Mouse (Mus musculus) heart, postnatal 0 days (tissue): ENCODE measurements around the gene Rab36. TPM values are rescaled to one million over a fixed set of nuclear protein-coding genes. Genes with fewer than 3 reads are reported as not detected.

Experiments
- ATAC-seq: fragments of 200-750 bp; cut with Nextera tagmentation; 2 replicates; pipeline ENCODE4 v1.8.0; 2017; ENCODE audit warnings: low read depth, moderate number of reproducible peaks, moderate library complexity; ENCODE audit not compliant: insufficient read depth
- DNase-seq: peaks from one replicate; pipeline ENCODE4 v3.0.0-alpha.2; 2016; ENCODE audit warnings: low spot score
- H3K27ac ChIP-seq: fragments of 300-500 bp; sonication (generic); 2 replicates; pipeline ENCODE4 v1.5.1; 2014; ENCODE audit warnings: low read depth, mild to moderate bottlenecking
- H3K27me3 ChIP-seq: fragments of 300-500 bp; sonication (generic); 2 replicates; pipeline ENCODE4 v1.6.1; 2014; ENCODE audit warnings: low read length, mixed read lengths; ENCODE audit not compliant: control insufficient read depth, insufficient read depth
- H3K36me3 ChIP-seq: fragments of 300-500 bp; sonication (generic); replicated peaks from 2 replicates; pipeline ENCODE4 v1.6.1; 2014; ENCODE audit warnings: low read length, mixed read lengths; ENCODE audit not compliant: control insufficient read depth, insufficient read depth
- H3K4me1 ChIP-seq: fragments of 300-500 bp; sonication (generic); 2 replicates; pipeline ENCODE4 v1.6.1; 2014; ENCODE audit warnings: antibody characterized with exemption; ENCODE audit not compliant: control insufficient read depth, insufficient read depth
- H3K4me2 ChIP-seq: fragments of 300-500 bp; sonication (generic); 2 replicates; pipeline ENCODE4 v1.6.1; 2014; ENCODE audit warnings: low read depth, mild to moderate bottlenecking, low read length, moderate library complexity
- H3K4me3 ChIP-seq: fragments of 300-500 bp; sonication (generic); 2 replicates; pipeline ENCODE4 v1.5.1; 2014; ENCODE audit warnings: low read depth, low read length
- H3K9ac ChIP-seq: fragments of 300-500 bp; sonication (generic); replicated peaks from 2 replicates; pipeline ENCODE4 v1.6.1; 2014; ENCODE audit warnings: low read depth, low read length, mixed read lengths
- H3K9me3 ChIP-seq: fragments of 300-500 bp; sonication (generic); replicated peaks from 2 replicates; pipeline ENCODE4 v1.6.1; 2016; ENCODE audit warnings: low read length; ENCODE audit not compliant: control insufficient read depth
- CTCF ChIP-seq: IDR thresholded peaks from 2 replicates; pipeline ENCODE4 v1.5.1; 2016; ENCODE audit warnings: antibody characterized with exemption, control low read depth, low read depth
- EP300 ChIP-seq: IDR thresholded peaks from 2 replicates; pipeline ENCODE4 v1.6.1; 2016; ENCODE audit warnings: antibody characterized with exemption, low read depth
- WGBS: fragments of 180-500 bp; shearing (Covaris S2); extraction: QIAGEN DNeasy Blood & Tissue Kit; methylation state at CpG from one replicate; pipeline ENCODE4 v1.1.7; 2014; 5-methylcytosine and 5-hydroxymethylcytosine counted together
- polyA plus RNA-seq: library from polyadenylated mRNA; unstranded; fragments of >200 nt; fragmentation: Nextera tagmentation; extraction: Ambion mirVana; gene quantifications from 2 replicates; pipeline ENCODE4 v1.2.1, GENCODE M21; 2015
- total RNA-seq: library from RNA; depleted of rRNA; stranded (reverse); fragments of >200 nt; gene quantifications from 2 replicates; pipeline ENCODE4 v1.2.3, GENCODE M21; 2014; ENCODE audit warnings: low replicate concordance

Gene Rab36
- total and polyA plus RNA-seq, 2 experiments from 2014 or later: 1.4 to 1.5 TPM

DNA sequence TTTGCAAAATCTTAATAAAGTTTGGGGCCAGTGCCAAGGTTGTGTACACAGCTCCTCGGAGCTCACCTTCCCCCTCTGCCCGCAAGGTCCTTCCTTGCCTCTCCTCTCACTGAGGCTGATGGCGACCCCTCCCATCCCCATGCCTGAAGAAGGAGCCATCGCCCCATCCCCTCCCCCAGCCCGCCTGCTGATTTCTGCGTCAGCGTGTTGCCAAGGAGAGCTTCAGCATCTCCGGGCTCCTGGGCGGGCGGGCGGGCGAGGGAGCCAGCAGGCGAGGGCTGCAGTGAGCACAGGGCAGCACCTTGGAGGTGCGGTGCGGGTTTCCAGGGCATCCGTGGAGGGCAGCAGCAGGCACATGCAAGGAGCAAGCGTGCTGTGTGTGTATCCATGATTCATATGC is 41.5 kb upstream of the Rab36 start:
- Histone ChIP-seq H3K9ac (no peak overlapping the region), H3K27me3 (peaks cover 27% of the 10 kb centered on the region), H3K9me3 (no peaks in the 10 kb centered on the region), H3K4me1 (no peaks in the 10 kb centered on the region), H3K27ac (no peak overlapping the region), H3K4me3 (peak overlapping the region; percentile 8; the same call in 1 of the 2 replicates), H3K4me2 (peak overlapping the region; percentile 35), H3K36me3 (no peaks in the 10 kb centered on the region)
- TF ChIP-seq EP300 (no peak), CTCF (no peak)
- WGBS: 3% methylated on average over 16 of the region's 17 CpGs
- ATAC-seq (no peak), DNase-seq (no peak)

GRCm38 (mm10) chr10:75001391-75001790 is 35.5 kb upstream of the Rab36 start:
- DNase-seq (no peak), ATAC-seq (no peak)
- Histone ChIP-seq H3K27ac (no peak overlapping the region), H3K4me1 (no peaks in the 10 kb centered on the region), H3K27me3 (0 out of 2 replicates have a peak, but pooled peaks cover 3% of the 10 kb centered on the region), H3K9me3 (no peaks in the 10 kb centered on the region), H3K9ac (no peak overlapping the region), H3K36me3 (no peaks in the 10 kb centered on the region), H3K4me2 (no peak overlapping the region), H3K4me3 (no peak overlapping the region)
- TF ChIP-seq EP300: no peak
- WGBS: 89% methylated on average over 8 of the region's 8 CpGs

DNA sequence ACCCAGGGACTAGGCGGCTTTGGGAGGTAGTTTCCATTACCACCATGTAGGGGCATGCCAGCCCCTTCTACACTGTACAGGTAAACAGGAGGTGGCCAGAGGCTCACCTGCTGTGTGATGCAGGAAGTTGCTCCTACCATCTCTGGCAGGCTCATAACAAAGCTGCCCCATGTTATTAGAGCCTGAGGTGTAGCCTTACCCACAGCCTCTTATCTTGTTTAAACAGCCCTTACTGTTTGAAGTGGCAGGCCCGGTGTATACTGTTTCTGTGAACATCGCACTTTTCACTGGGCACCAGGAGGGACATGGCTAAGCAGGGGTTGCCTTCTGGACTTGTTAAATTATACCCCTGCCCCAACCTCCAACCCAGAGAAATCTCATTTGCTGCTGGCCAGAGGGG is 32.8 kb upstream of the Rab36 start:
- H3K9me3 ChIP-seq: no peaks in the 10 kb centered on the region
- ATAC-seq: no peak
- WGBS: 48% methylated on average over 3 of the region's 3 CpGs
- 0 out of 2 replicates have a peak, but pooled peaks cover 11% of the 10 kb centered on the region for H3K27me3 ChIP-seq
- TF ChIP-seq CTCF (no peak), EP300 (no peak)
- DNase-seq: no peak
- no peak overlapping the region for H3K9ac ChIP-seq
- H3K27ac ChIP-seq: no peak overlapping the region
- H3K4me1 ChIP-seq: no peaks in the 10 kb centered on the region
- H3K4me2 ChIP-seq: no peak overlapping the region
- no peak overlapping the region for H3K4me3 ChIP-seq
- H3K36me3 ChIP-seq: no peaks in the 10 kb centered on the region

DNA sequence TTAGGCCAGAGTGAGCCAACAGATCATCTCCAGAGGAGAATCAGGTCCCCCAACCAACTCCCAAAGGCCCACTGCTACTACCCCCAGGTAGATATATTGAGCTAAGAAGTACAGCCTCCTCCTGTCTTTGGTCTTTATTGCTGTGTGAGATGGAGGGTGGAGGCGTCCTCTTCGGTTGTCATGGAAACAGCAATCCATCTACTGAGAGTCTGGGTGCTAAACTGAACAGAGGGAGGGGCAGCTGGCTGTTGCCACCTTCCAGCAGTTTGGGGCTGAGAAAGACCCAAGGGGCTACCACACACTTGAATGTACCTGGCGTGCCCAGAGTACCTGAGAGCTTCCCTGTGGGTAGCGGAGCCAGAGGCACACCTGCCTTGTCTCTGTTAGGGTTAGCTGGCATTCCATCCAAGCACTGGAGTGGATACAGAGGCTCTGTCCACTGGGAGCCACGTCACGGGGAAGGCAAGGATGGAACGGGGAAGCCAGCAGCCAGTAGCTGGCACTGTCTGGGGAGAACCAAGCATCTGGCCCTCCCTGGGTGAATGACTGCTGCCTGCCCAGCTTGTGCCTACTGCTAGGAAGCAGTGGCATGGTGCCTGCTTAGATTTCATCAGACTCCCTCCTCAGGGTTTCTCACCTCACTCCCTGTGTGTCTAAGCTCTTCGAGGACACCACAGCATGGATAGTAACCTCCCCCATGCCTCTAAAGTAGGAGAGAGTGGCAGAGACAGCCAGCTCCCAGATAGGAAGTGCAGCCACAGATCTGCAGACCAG is 29.8 kb upstream of the Rab36 start:
- Histone ChIP-seq H3K27me3 (peaks cover 20% of the 10 kb centered on the region; the same call in 1 of the 2 replicates), H3K4me3 (no peak overlapping the region), H3K9ac (no peak overlapping the region), H3K4me2 (no peak overlapping the region), H3K4me1 (no peaks in the 10 kb centered on the region), H3K9me3 (no peaks in the 10 kb centered on the region), H3K27ac (no peak overlapping the region), H3K36me3 (no peaks in the 10 kb centered on the region)
- WGBS: 56% methylated on average over 8 of the region's 8 CpGs
- TF ChIP-seq CTCF (no peak), EP300 (no peak)
- DNase-seq (no peak), ATAC-seq (no peak)

- ATAC-seq: no peak
These were observed 26.2 kb upstream of the Rab36 start for GRCm38 (mm10) chr10:75010704-75011103.

More at GRCm38 (mm10) chr10:75010704-75011103, 26.2 kb upstream of the Rab36 start:
- Histone ChIP-seq H3K4me2 (no peak overlapping the region), H3K9me3 (no peaks in the 10 kb centered on the region), H3K27me3 (peaks cover 20% of the 10 kb centered on the region; the same call in 1 of the 2 replicates), H3K9ac (no peak overlapping the region), H3K27ac (no peak overlapping the region), H3K4me1 (no peaks in the 10 kb centered on the region), H3K36me3 (no peaks in the 10 kb centered on the region), H3K4me3 (no peak overlapping the region)
- 87% methylated on average over 15 of the region's 15 CpGs for WGBS
- no peak for DNase-seq
- TF ChIP-seq CTCF (no peak), EP300 (no peak)
